Mouse (Mus musculus): Measurements from ENCODE around the gene Metap1.
"Not testable (repeated sequence)": the region's sequence is repeated elsewhere in the genome, so short reads cannot be mapped to it uniquely, and the experiment has no call there.

Metap1 gene

GRCm38 (mm10) chr3:138499854-138500740, 10.8 kb upstream of the Metap1 start:
- DNase-seq = no peak

GRCm38 (mm10) chr3:138498731-138499130, 9.4 kb upstream of the Metap1 start:
- DNase-seq = no peak

- DNase-seq = no peak
Measured at GRCm38 (mm10) chr3:138495166-138496145, 6.1 kb upstream of the Metap1 start.

GRCm38 (mm10) chr3:138494565-138494964, 5.2 kb upstream of the Metap1 start:
- DNase-seq = no peak

GRCm38 (mm10) chr3:138493668-138494067, 4.4 kb upstream of the Metap1 start:
- no peak for DNase-seq

GRCm38 (mm10) chr3:138490034-138490337, 671 bp upstream of the Metap1 start:
- no peak for DNase-seq

- DNase-seq = no peak
Measured at GRCm38 (mm10) chr3:138488584-138489326, 560 bp downstream of the Metap1 start.

- no peak for DNase-seq
Measured at GRCm38 (mm10) chr3:138483240-138483639, 6.1 kb downstream of the Metap1 start.

- DNase-seq = peak in 1 of 2 experiments; percentile 11
Measured at GRCm38 (mm10) chr3:138481526-138482284, 7.6 kb downstream of the Metap1 start.

GRCm38 (mm10) chr3:138479489-138479888, 9.8 kb downstream of the Metap1 start:
- no peak for DNase-seq

GRCm38 (mm10) chr3:138471066-138471465, 18.2 kb downstream of the Metap1 start:
- no peak for DNase-seq

- DNase-seq = not testable (repeated sequence)
Measured at GRCm38 (mm10) chr3:138466656-138467055, 22.7 kb downstream of the Metap1 start.

- DNase-seq = no peak
Measured at GRCm38 (mm10) chr3:138464573-138465147, 24.7 kb downstream of the Metap1 start.

- DNase-seq = no peak
Measured at GRCm38 (mm10) chr3:138463807-138464206, 25.5 kb downstream of the Metap1 start.

- peak; percentile 59 to 65 for DNase-seq
Measured at GRCm38 (mm10) chr3:138463137-138463536, 26.2 kb downstream of the Metap1 start.

GRCm38 (mm10) chr3:138461832-138462231, 27.5 kb downstream of the Metap1 start:
- no peak for DNase-seq

- DNase-seq = peak; percentile 37 to 51
Measured at GRCm38 (mm10) chr3:138460260-138460659, 29.1 kb downstream of the Metap1 start.

GRCm38 (mm10) chr3:138458441-138458840, 30.9 kb downstream of the Metap1 start:
- no peak for DNase-seq

- no peak for DNase-seq
Measured at GRCm38 (mm10) chr3:138454711-138455435, 34.4 kb downstream of the Metap1 start.

- DNase-seq = no peak
Measured at GRCm38 (mm10) chr3:138454234-138454633, 35.1 kb downstream of the Metap1 start.

- DNase-seq = no peak
Measured at GRCm38 (mm10) chr3:138452169-138452568, 37.1 kb downstream of the Metap1 start.
